Mouse (Mus musculus) lung, adult 2 months (tissue): Measurements from ENCODE around the gene Mcrip1. TPM values are rescaled to one million over a fixed set of nuclear protein-coding genes. Genes with fewer than 3 reads are reported as not detected.
A peak's percentile ranks its signal among the peaks of the same experiment; 100 is the strongest.

ENCODE experiments used
- DNase-seq: peaks from one replicate; pipeline ENCODE4 v3.0.0; 2022
- H3K4me1 ChIP-seq: fragments of 200-500 bp; 2 replicates; pipeline ENCODE4 v1.6.1; 2011; ENCODE audit warnings: low read length; ENCODE audit not compliant: control insufficient read depth, insufficient read depth
- H3K4me3 ChIP-seq: fragments of 200-500 bp; replicated peaks from 2 replicates; pipeline ENCODE3; 2011; ENCODE audit warnings: low read depth, mild to moderate bottlenecking, control low read depth, low read length; ENCODE audit errors: extremely low read depth
- CTCF ChIP-seq: fragments of 200-500 bp; IDR thresholded peaks from 2 replicates; pipeline ENCODE4 v1.5.1; 2011; ENCODE audit warnings: mild to moderate bottlenecking, low read length, control low read depth; ENCODE audit not compliant: insufficient read depth
- POLR2A ChIP-seq: fragments of 200-500 bp; IDR thresholded peaks from 2 replicates; pipeline ENCODE4 v1.6.1; 2011; ENCODE audit warnings: low read depth, mild to moderate bottlenecking, control low read depth, low read length, borderline replicate concordance; ENCODE audit errors: extremely low read depth
- WGBS: fragments of 180-500 bp; shearing (Covaris S2); methylation state at CpG from one replicate; pipeline ENCODE4 v1.1.7; 2018; 5-methylcytosine and 5-hydroxymethylcytosine counted together
- polyA plus RNA-seq: library from polyadenylated mRNA; depleted of rRNA; stranded (reverse); fragments of >200 nt; gene quantifications from 2 replicates; pipeline ENCODE4 v1.2.3, GENCODE M21; 2012

Gene Mcrip1
- polyA plus RNA-seq, 1 experiment = 168 TPM

GRCm38 (mm10) chr11:120507611-120508289 lies 41.8 kb downstream of the Mcrip1 start:
- 43% methylated on average over 13 of the region's 13 CpGs for WGBS
- no peak overlapping the region for H3K4me3 ChIP-seq
- peaks cover 7% of the 10 kb centered on the region for H3K4me1 ChIP-seq
- TF ChIP-seq CTCF (no peak), POLR2A (no peak)
- DNase-seq = peak; percentile 56

- no peak overlapping the region for H3K4me3 ChIP-seq
- no peak for DNase-seq
- H3K4me1 ChIP-seq = peaks cover 7% of the 10 kb centered on the region
- TF ChIP-seq CTCF = peak; percentile 44; the same call in 1 of the 2 replicates
- TF ChIP-seq POLR2A = no peak
- 55% methylated on average over 4 of the region's 4 CpGs for WGBS
Observed at GRCm38 (mm10) chr11:120506899-120507298, 42.6 kb downstream of the Mcrip1 start.

- H3K4me1 ChIP-seq = peaks cover 7% of the 10 kb centered on the region
- WGBS = 76% methylated on average over 3 of the region's 3 CpGs
- no peak for DNase-seq
Observed at GRCm38 (mm10) chr11:120505661-120506060, 43.9 kb downstream of the Mcrip1 start.

GRCm38 (mm10) chr11:120501701-120502100 lies 47.8 kb downstream of the Mcrip1 start:
- TF ChIP-seq CTCF (no peak), POLR2A (0 out of 2 replicates have a peak, but pooled peaks have one; percentile 8)
- no peak for DNase-seq
- H3K4me1 ChIP-seq = peaks cover 3% of the 10 kb centered on the region; the same call in 1 of the 2 replicates
- no peak overlapping the region for H3K4me3 ChIP-seq
- 77% methylated on average over 4 of the region's 4 CpGs for WGBS

More at GRCm38 (mm10) chr11:120505661-120506060, 43.9 kb downstream of the Mcrip1 start:
- TF ChIP-seq CTCF (no peak), POLR2A (no peak)
- H3K4me3 ChIP-seq = no peak overlapping the region

- Histone ChIP-seq H3K4me1 (peaks cover 3% of the 10 kb centered on the region; the same call in 1 of the 2 replicates), H3K4me3 (no peak overlapping the region)
- TF ChIP-seq POLR2A (no peak), CTCF (no peak)
- 47% methylated on average over 6 of the region's 6 CpGs for WGBS
- no peak for DNase-seq
Observed at GRCm38 (mm10) chr11:120501018-120501417, 48.5 kb downstream of the Mcrip1 start.

GRCm38 (mm10) chr11:120500357-120500756 lies 49.2 kb downstream of the Mcrip1 start:
- 10% methylated on average over 3 of the region's 3 CpGs for whole genome bisulfite sequencing
- Histone ChIP-seq H3K4me3 (no peak overlapping the region), H3K4me1 (peaks cover 3% of the 10 kb centered on the region; the same call in 1 of the 2 replicates)
- DNase-seq = peak; percentile 72
- TF ChIP-seq CTCF (no peak), POLR2A (peak; percentile 44; the same call in 1 of the 2 replicates)

GRCm38 (mm10) chr11:120499894-120500293 lies 49.6 kb downstream of the Mcrip1 start:
- TF ChIP-seq POLR2A = no peak
- TF ChIP-seq CTCF = no peak
- Histone ChIP-seq H3K4me1 (peaks cover 3% of the 10 kb centered on the region; the same call in 1 of the 2 replicates), H3K4me3 (no peak overlapping the region)
- DNase-seq = no peak
- 63% methylated on average over 6 of the region's 6 CpGs for WGBS

GRCm38 (mm10) chr11:120498891-120499290 lies 50.6 kb downstream of the Mcrip1 start:
- peaks cover 3% of the 10 kb centered on the region; the same call in 1 of the 2 replicates for H3K4me1 ChIP-seq
- H3K4me3 ChIP-seq = no peak overlapping the region
- TF ChIP-seq POLR2A (no peak), CTCF (no peak)
- DNase-seq = no peak
- WGBS = 81% methylated on average over 5 of the region's 5 CpGs

GRCm38 (mm10) chr11:120498226-120498625 lies 51.3 kb downstream of the Mcrip1 start:
- WGBS = 88% methylated on average over 12 of the region's 12 CpGs
- TF ChIP-seq POLR2A (no peak), CTCF (no peak)
- H3K4me1 ChIP-seq = peaks cover 3% of the 10 kb centered on the region; the same call in 1 of the 2 replicates
- no peak for DNase-seq
- no peak overlapping the region for H3K4me3 ChIP-seq

- 89% methylated on average over 3 of the region's 3 CpGs for WGBS
- Histone ChIP-seq H3K4me1 (peaks cover 4% of the 10 kb centered on the region; the same call in 1 of the 2 replicates), H3K4me3 (no peak overlapping the region)
- TF ChIP-seq POLR2A (no peak), CTCF (no peak)
- DNase-seq = no peak
Observed at GRCm38 (mm10) chr11:120497436-120497835, 52.1 kb downstream of the Mcrip1 start.
